Mouse (Mus musculus) spleen, adult 12 weeks (tissue): ENCODE results near the gene Adcy5.

Experiments
- DNase-seq: peaks from one replicate; pipeline ENCODE4 v3.0.0; 2022; ENCODE audit warnings: low spot score

The Adcy5 gene

DNA sequence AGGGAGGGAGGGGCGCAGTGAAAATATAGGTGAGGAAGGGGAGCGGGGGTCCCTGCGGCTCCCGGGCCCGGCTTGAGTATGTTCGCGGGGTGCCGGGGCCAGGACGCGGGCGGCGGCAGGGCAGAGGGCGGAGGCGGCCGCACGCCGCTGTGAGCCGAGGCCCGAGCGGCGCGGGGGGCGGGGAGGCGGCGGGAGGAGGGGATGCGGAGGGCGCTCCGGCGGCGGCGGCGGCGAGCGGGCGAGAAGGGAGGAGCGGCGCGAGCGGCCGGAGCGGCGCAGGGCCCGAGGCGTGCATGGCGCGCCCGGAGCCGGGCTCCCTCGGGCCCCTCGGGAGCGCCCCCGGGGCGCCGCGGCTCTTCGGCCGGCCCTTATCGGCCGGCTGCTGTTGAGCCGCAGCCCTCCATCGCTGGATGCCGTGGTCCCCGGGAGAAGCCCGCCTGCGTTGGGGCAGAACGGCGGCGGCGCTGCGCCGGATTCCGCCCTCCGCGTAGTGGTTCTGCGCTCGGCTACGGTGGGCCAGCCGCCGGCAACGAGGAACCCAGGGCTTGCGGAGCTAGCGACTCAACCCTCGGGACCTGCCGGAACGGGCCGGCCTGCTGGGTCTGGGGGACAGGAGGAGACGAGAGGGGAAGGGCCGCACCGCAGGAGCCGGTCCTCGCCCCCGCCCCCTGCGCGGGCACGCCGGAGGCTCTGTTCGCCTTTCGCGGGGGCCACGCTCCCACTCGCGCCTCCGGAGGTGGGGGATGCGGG lies at the start of gene Adcy5:
Gene Adcy5 (plus strand): TSS at position 237 of the 750 bp plus-strand sequence.
- no peak for DNase-seq

DNA sequence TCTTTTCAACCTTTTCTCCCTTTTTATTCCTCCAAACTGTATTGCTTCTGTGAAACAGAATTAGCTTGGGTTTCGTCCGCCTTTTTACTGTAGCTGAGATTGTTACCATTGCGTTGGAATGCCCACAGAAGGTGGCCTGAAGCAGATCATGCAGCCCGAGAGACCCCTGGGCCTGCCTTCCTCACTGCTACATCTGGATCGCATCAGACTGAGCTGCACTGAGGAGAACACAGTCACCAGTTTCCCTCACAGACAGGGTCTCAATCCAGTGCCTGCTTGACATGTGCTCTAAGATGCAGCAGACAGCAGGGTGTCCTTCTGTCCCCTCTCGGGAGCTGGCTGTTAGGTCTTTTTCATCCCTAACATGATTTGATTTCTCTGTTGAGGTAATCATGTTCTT lies 46.7 kb upstream of the Adcy5 start:
- no peak for DNase-seq

DNA sequence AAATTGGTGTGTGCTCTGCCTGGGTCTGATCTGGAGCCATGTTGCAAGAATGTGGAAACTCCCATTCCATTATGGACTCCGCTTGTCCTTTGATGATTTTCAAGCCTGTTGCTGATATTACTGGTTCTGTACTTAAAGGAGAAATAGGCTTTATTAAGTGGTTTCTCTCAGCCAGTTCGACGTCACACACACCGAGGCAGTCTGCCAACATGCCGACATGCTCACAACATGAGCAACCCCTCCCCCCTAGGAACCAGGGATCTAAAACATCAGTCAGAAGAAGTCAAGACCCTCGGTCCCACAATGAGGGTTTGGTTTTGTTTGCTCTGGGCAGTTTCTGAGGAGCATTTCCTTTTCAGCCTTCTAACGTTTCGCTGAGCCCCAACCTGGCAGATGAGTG lies 45.5 kb upstream of the Adcy5 start:
- DNase-seq, result no peak

DNA sequence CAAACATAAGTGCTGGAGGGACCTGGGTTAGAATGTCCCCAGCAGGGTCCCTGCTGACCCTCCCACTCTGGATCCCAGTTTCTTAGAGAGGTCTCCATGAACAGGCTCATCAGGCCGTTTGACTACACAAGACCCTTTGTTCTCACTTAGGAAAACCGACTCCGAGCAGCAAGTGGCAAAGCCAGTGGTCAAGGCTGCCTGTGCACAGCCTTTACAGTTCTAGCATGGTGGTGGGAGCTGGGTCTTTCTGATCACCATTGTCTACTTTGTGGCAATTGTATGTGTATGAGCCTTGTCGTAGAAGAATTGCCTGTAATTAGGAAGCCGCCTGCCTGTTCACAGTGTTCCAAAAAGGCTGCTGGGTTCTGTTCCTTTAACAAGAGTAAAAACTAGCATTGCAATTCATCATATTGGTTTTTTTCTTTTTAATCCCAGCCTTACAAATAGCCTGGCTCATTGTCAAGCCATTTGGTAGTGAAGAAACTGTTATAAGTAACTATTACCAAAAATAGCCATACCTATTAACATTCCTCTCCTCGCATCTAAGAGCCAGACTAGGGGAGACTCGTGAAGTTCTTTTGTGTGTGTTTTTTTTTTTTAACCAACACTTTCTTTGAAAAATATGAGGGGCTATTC lies 44.9 kb upstream of the Adcy5 start:
- DNase-seq, result no peak

DNA sequence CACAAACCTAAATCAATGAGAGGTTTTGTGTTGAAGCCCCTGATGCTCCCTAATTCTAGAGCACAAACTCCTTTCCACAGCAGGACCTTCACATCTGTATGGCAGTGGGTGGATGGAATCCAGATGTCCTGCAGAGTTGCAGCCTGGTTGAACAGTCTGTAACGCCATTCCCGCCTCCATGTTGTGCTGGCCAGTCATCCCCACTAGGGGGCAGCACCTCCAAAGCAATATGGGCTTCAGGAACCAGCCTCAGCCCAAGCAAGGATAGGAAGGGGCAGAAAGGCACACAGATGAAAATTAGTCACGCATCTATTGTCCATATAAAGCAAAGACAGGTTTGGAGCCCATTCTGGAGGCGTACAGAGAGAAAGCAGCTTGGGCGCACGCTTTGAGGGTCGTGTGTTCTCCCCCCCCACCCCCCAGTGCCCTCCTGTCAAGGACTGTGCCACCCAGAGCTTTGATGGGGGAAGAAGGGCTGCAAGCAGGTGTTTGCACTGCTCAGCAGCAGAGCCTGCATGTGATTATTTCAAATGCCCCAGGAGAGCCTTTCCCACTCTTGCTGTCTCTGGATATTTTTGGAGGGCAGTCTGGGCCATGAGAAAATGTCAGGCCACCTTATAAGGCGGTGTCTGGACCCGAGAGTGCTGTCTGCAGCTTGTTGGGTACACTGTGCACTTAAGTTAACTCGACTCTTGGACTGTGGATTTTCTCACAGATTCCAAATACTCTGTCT lies 44.1 kb upstream of the Adcy5 start:
- DNase-seq, result peak; percentile 32

DNA sequence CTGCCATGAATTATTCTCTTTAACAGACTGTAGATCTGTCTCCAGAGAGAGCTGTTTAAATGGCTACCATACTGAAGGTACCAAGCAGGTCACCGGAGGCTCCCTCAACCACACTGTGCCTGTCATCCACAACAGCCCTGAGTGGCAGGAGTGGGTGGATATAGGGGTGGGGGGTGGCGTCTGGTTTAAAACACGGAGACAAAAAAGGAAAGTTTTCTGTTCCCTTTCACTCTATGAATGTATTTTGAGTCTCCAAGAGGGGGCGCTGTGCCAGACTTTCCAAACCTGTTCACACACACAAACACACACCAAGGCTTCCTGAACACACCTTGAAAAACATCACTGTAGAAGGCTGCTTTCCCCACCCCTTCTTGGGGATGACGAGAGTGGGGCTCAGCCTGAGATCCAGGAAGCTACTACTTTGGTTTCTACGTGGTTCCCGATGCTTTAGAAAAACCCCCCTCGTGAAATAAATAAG lies 43.5 kb upstream of the Adcy5 start:
- no peak for DNase-seq

DNA sequence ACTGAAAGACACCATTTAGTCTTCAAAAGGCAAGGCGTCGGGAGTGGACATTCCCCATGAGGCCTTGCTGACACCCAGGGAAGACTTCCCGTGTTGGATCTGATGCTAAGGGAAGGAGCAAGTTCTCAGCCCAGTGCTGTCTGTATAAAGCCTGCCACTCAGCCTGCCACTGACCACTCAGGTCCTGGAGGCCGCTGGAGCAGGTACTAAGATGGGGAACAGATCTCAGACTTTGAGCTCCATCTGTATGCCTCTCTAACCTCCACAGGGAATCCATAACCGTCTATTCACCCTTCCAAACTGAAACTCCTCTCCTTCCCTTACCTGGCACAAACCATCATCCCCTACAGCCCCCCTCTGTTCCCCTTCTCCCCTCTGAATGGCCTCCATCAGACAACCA lies 41.2 kb upstream of the Adcy5 start:
- DNase-seq, result no peak

DNA sequence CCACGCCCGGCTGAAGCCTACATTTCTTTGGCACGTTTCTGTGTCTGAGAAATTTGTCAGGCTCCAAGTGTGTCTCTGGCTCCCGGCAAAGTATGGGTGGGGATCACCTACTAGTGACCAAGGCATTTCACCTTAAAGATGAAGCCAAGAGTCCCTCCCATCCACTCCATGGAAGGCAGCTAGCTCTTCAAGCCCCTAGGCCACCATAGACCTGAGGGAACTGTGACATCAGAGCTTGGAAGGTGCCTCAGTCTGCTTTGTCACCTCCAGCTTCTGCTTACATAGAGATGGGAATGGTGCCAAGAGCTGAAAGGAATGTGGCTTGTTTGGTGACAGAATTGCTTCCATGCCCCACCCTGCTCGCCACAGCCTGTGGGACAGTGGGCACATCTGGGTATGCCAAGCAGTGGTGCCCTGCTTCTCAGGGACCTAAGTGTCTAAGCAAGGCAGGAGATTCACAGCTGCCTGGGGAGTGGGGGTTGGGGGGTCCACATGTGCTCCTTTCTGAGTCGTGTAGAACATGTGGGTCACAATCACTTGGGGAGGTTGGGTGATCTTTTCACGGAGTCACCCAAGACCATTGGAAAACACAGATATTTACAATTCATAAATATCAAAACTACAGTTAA lies 38.2 kb upstream of the Adcy5 start:
- no peak for DNase-seq

DNA sequence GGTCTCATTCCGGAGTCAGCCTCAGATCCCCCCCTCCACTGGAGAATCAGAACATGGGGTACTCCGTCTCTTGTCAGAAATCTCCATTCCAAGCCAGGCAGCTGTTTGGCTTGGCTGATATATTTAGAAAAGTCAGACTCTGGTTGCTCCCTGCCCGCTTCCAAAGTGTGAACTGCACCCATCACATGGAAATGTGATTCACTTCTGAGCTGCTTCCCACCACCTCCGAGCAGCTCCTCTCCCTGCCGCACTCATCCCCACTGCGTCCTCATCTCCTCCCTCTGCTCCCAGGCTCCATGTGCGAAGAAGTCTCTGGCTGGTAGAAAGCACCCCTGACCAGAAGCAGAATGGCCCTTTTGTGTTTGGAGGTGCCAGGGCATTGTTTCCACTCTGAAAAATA lies 37.2 kb upstream of the Adcy5 start:
- DNase-seq, result no peak

DNA sequence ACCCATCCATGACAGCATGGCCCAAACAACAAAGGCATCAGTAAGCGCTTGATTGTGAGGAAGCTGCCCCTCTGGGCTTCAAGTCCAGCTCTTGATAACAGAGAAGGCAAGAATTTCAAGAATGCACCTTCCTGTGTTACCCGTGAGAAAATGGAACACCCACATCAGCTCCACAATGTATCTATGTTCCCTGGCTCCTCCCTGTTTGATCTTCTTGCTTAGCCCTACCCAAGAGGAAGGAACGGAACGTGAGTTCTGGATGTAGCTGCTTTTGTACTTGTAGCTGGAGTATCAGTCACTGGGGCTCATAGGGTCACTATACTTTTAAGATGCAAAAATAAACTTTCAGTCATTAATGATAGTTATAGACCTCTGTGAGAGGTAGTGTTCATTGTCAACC lies 34.1 kb upstream of the Adcy5 start:
- DNase-seq, result no peak

DNA sequence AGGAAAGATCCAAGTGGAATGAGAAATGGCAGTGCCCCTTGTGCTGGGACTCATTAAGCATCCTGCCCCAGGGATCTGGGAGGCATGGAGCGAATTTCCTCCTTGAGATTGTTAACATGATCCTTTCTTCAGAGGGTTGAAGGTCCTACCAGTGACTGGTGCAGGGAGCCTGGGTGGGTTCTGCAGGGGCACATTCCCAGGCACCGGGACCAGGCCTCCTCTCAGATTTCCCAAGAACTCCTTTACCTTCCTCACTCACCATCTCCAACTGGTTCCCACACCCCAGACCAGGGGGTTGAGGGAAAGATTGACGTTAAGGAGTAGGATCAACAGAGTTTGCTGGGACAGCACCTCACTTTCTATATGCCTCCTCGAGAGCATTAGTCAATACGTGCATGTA lies 27.4 kb upstream of the Adcy5 start:
- no peak for DNase-seq

DNA sequence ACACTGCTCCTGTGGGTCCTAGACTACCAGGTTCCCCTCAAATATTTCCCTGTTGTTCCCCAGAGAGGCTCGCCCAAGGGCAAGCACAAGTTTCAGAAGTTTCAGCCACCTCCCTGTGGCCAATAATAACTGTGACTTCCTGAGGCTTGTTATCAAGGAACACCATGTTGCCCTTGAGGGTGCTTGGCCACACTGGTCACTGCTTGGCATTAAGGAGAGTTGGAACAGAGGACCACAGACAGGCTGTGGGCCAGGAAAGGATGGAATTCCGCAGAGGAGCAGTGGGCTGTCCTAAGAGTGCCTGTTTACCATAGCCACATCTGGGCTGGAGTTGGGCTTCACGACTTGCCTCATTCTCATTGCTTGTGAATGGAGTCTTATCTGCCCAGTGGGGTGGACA lies 24.5 kb upstream of the Adcy5 start:
- DNase-seq, result no peak

DNA sequence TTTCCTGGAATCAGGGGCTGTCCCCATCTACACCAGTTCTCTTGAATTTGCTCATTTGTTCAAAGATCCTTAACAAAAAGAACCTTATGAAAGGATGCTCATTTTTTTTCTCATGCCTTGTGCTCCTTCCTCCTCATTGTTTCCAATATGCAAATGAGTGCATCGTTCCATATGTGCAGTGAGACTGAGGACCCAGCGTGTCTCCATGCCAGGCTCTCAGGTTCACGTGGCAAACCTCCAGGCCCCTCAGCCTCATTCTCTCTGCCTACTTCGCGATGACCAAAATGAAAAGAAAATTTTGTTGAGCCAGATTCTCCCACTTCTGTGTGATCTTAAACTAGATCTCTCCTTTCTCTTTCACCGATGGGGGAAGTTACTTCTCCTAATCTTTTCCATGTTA lies 15.3 kb upstream of the Adcy5 start:
- no peak for DNase-seq

DNA sequence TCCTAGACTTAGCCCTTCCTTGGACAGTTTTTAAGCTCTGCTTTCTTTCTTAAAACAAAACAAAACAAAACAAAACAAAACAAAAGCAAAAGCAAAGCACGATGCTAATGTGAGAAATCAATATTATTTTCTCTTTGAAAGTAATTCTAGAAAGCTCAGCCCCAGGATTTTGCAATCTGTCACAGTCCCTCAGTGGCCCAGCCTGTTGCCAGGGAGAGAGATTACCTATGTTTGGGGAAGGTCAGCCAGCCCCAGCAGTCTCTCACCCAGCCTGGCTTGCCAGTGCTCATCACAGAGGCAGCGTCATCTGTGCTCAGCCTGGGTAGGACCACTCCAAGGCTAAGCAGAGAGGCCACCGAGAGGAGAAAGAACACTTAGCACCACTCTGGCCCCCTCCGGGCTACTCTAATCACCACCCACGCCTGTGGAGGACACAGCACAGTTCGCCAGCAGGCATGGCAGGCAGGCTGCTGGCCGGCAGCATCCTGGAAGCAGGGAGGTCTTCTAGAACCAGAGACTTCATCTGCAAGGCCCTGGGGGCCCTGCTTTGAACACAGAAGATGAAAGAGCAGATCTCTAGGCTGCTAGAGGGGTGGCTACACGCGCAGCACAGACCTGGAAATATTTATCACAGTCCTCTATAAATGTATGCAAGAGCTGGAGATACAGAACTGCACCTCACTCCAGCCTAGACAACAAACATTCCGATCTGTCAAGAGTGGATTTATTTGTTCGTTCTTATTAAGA lies 14.6 kb upstream of the Adcy5 start:
- no peak for DNase-seq

DNA sequence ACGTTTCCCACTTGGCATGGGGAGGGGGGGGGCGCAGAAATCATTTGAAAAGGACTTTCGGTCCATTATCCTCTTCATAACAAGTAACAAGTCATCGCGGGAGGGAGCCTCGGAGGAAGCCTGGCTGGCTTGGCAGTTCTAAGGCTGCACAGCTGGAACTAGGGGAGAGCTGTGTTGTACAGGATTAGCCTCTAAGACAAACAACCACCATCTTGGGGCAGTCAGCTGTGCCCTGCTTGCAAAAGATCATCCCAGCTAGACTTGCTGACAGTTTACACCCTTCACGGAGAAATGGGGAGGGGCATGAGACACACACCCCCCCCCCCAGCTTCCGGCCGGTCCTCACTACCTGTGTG lies 14.1 kb upstream of the Adcy5 start:
- DNase-seq, result no peak

DNA sequence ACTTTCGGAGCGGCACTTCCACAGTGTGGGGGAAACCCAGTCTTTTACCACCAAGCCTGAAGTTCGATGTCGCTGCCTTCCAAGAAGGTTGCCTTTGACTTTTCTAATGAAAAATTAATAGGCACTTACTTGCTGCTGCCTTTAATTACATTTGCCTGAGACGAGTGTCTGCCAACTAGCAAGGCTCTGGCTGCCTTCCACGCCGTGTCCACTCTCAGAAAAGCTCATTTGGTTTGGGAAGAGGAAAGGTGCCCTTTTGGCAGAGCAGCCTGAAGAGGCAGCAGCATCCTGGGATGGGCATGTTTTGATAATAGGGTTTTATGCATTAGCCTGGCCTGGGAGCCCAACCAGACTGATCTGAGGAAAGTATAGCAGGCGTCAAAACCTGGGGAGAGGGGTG lies 12.8 kb upstream of the Adcy5 start:
- DNase-seq, result no peak

DNA sequence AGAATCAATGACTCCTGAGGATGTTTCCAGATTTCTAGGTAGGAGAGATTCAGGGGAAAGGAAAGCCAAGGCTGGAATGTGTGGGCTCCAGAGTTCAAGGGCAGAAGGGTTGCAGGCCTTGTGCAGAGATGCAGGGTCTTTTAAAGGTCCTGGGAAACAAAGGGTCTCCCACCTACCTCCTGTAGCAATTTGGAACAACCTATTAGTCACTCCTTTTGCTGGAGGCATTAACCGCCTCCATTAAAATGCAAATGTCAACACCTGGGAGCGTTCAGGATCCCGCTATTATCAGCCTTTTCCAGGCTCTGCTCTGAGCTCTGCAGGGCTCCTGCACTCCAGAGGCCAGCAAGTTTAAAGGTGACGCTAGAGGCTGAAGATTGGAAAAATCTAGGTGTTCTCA lies 8.5 kb upstream of the Adcy5 start:
- DNase-seq, result no peak

DNA sequence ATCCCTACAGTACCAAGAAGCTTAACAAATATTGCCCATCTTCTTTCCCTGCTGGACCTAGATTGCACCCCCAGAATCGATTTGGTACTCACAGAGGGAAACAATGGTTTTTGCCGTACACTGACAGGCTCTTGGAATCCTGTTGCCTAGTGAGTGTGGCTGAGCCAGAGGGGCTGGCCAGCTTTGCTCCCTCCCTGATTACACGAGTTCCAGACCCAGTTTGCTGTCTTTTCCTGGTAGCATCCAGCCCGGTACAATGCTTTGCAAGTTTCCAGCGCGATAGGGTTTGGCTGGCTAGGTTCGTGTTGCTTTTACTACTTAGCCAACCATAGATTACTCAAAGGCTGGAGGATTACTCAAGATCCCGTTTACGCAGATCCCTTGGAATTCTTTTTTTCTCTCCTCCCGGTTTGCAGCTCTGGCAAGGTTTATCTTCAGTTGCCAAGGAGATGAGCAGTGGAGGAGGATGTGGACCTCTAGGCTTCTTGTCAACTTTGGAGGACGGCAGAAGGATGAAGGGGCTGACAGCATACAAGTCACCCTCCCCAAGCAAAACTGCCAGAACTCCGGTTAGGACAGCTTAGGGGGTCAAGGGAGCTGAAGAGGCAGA lies 1.4 kb upstream of the Adcy5 start:
- no peak for DNase-seq

DNA sequence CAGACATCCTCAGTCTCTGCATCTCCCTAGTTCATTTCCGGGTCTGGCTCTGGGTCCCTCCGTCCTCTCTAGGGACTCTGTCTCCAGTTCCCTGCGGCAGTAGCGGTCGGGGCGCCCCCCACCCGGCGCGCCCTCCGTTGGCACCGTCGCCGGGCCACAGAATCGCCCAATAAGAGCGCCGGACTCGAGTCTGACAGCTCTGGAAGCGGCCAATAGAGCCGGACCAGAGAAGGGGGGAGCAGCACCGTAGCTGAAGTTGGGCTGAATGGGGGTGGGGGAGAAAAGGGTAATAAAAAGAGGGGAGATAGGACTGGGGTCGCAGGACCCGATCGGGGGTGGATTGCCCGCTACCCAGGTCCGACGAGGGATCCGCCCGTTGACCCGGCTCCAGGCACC lies 434 bp upstream of the Adcy5 start:
- DNase-seq, result no peak

DNA sequence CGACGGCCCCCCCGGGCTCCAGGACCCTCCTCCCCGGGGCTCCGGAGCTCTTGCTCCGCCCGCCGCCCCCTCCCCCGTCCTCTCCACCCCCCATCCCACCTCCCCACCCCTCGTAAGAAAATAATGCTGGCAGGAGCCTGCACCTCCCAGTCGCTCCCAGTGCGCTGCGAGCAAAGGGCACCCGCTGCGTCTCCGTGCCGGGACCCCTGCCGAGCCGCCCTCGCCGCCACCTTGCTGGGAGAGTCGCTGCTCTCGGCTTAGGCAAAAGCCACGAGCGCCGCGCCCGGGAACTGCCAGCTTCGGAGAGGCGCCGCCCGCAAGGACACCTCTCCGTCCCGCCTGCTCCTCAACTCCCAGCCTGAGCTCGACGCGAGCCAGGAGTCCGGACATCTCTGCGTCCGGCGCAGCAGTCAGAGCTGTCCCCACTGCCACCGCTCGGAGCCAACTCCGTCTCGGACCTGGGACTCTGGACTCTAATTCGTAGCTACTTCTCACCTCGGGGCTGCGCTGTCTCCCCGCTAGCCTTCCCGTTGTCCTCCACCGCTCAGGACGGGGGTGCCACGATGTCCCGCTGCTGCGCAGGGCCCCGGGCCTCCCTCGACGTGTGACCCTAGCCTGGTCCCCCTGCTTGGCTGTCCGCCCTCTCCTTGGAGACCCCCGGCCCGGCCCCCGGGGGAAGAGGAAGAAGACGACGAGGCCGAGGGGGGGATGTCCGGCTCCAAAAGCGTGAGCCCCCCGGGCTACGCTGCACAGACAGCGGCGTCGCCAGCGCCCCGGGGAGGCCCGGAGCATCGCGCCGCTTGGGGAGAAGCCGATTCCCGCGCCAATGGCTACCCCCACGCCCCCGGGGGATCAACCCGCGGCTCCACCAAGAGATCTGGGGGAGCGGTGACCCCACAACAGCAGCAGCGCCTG lies 971 bp downstream of the Adcy5 start:
- DNase-seq, result no peak

DNA sequence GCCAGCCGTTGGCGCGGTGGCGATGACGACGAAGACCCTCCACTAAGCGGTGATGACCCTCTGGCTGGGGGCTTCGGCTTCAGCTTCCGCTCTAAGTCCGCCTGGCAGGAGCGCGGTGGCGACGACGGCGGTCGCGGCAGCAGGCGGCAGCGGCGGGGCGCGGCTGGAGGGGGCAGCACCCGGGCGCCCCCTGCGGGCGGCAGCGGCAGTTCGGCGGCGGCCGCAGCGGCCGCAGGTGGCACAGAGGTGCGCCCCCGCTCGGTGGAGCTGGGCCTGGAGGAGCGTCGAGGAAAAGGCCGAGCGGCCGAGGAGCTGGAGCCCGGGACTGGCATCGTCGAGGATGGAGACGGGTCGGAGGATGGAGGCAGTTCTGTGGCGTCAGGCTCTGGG lies 1.6 kb downstream of the Adcy5 start:
- DNase-seq, result peak; percentile 7
